Mouse (Mus musculus): Measurements from ENCODE around the gene 1700123O20Rik. TPM values are rescaled to one million over a fixed set of nuclear protein-coding genes. Genes with fewer than 3 reads are reported as not detected.
A peak's percentile ranks its signal among the peaks of the same experiment; 100 is the strongest.

The 1700123O20Rik gene
- total RNA-seq, 1 experiment from 2014 or later: 24.1 TPM

- ATAC-seq (replicated peaks; ENCODE audit: insufficient number of reproducible peaks, low FRiP score, low TSS enrichment, poor library complexity, severe bottlenecking): no peak
These were observed 16.6 kb upstream of the 1700123O20Rik start for GRCm38 (mm10) chr14:54669381-54669780.

GRCm38 (mm10) chr14:54674317-54674716, 11.7 kb upstream of the 1700123O20Rik start:
- ATAC-seq (replicated peaks; ENCODE audit: insufficient number of reproducible peaks, low FRiP score, low TSS enrichment, poor library complexity, severe bottlenecking): no peak

- ATAC-seq (replicated peaks; ENCODE audit: insufficient number of reproducible peaks, low FRiP score, low TSS enrichment, poor library complexity, severe bottlenecking): no peak
These were observed 9.7 kb upstream of the 1700123O20Rik start for GRCm38 (mm10) chr14:54676290-54676689.

- ATAC-seq (replicated peaks; ENCODE audit: insufficient number of reproducible peaks, low FRiP score, low TSS enrichment, poor library complexity, severe bottlenecking): no peak
These were observed 7.2 kb upstream of the 1700123O20Rik start for GRCm38 (mm10) chr14:54678657-54679304.

GRCm38 (mm10) chr14:54682396-54682795, 3.6 kb upstream of the 1700123O20Rik start:
- no peak for ATAC-seq (replicated peaks; ENCODE audit: insufficient number of reproducible peaks, low FRiP score, low TSS enrichment, poor library complexity, severe bottlenecking)

GRCm38 (mm10) chr14:54685471-54685870, 545 bp upstream of the 1700123O20Rik start:
- ATAC-seq (replicated peaks; ENCODE audit: insufficient number of reproducible peaks, low FRiP score, low TSS enrichment, poor library complexity, severe bottlenecking): no peak

GRCm38 (mm10) chr14:54686522-54687143, 617 bp downstream of the 1700123O20Rik start, which contains the start of gene Acin1:
Gene Acin1 (minus strand): TSS chr14:54686931.
- peak; percentile 95 for ATAC-seq (replicated peaks; ENCODE audit: insufficient number of reproducible peaks, low FRiP score, low TSS enrichment, poor library complexity, severe bottlenecking)

GRCm38 (mm10) chr14:54687251-54687650, 1.2 kb downstream of the 1700123O20Rik start:
- no peak for ATAC-seq (replicated peaks; ENCODE audit: insufficient number of reproducible peaks, low FRiP score, low TSS enrichment, poor library complexity, severe bottlenecking)

GRCm38 (mm10) chr14:54695042-54695441, 9.0 kb downstream of the 1700123O20Rik start:
- 0 out of 2 replicates have a peak, but pooled peaks have one; percentile 20 for ATAC-seq (replicated peaks; ENCODE audit: insufficient number of reproducible peaks, low FRiP score, low TSS enrichment, poor library complexity, severe bottlenecking)

- no peak for ATAC-seq (replicated peaks; ENCODE audit: insufficient number of reproducible peaks, low FRiP score, low TSS enrichment, poor library complexity, severe bottlenecking)
These were observed 10.7 kb downstream of the 1700123O20Rik start for GRCm38 (mm10) chr14:54696752-54697151.

- ATAC-seq (replicated peaks; ENCODE audit: insufficient number of reproducible peaks, low FRiP score, low TSS enrichment, poor library complexity, severe bottlenecking): no peak
These were observed 12.7 kb downstream of the 1700123O20Rik start, which contains the start of gene Gm29776 for GRCm38 (mm10) chr14:54698733-54699132. Gene Gm29776 (minus strand): TSS chr14:54698833.

GRCm38 (mm10) chr14:54699586-54699985, 13.6 kb downstream of the 1700123O20Rik start:
- ATAC-seq (replicated peaks; ENCODE audit: insufficient number of reproducible peaks, low FRiP score, low TSS enrichment, poor library complexity, severe bottlenecking): no peak

- peak; percentile 86 for ATAC-seq (replicated peaks; ENCODE audit: insufficient number of reproducible peaks, low FRiP score, low TSS enrichment, poor library complexity, severe bottlenecking)
These were observed 15.3 kb downstream of the 1700123O20Rik start for GRCm38 (mm10) chr14:54701298-54701697.

- no peak for ATAC-seq (replicated peaks; ENCODE audit: insufficient number of reproducible peaks, low FRiP score, low TSS enrichment, poor library complexity, severe bottlenecking)
These were observed 17.2 kb downstream of the 1700123O20Rik start for GRCm38 (mm10) chr14:54703207-54703606.

- no peak for ATAC-seq (replicated peaks; ENCODE audit: insufficient number of reproducible peaks, low FRiP score, low TSS enrichment, poor library complexity, severe bottlenecking)
These were observed 19.8 kb downstream of the 1700123O20Rik start for GRCm38 (mm10) chr14:54705844-54706243.

- no peak for ATAC-seq (replicated peaks; ENCODE audit: insufficient number of reproducible peaks, low FRiP score, low TSS enrichment, poor library complexity, severe bottlenecking)
These were observed 20.7 kb downstream of the 1700123O20Rik start for GRCm38 (mm10) chr14:54706589-54707320.

GRCm38 (mm10) chr14:54709054-54709453, 23.0 kb downstream of the 1700123O20Rik start:
- ATAC-seq (replicated peaks; ENCODE audit: insufficient number of reproducible peaks, low FRiP score, low TSS enrichment, poor library complexity, severe bottlenecking): no peak

GRCm38 (mm10) chr14:54712074-54712473, 26.1 kb downstream of the 1700123O20Rik start, which contains the start of gene Cebpe:
Gene Cebpe (minus strand): TSS chr14:54712174.
- no peak for ATAC-seq (replicated peaks; ENCODE audit: insufficient number of reproducible peaks, low FRiP score, low TSS enrichment, poor library complexity, severe bottlenecking)

GRCm38 (mm10) chr14:54712861-54713260, 26.8 kb downstream of the 1700123O20Rik start:
- peak; percentile 24; the same call in 1 of the 2 replicates for ATAC-seq (replicated peaks; ENCODE audit: insufficient number of reproducible peaks, low FRiP score, low TSS enrichment, poor library complexity, severe bottlenecking)

Data from monocyte, adult 5-6 weeks (primary cell).